Mouse (Mus musculus) thymus, postnatal 36 days (tissue): ENCODE results near the gene Myom3.

Experiments
- DNase-seq, 2 experiments: peaks; one replicate each; pipeline ENCODE4 v3.0.0; 2022; ENCODE audit warnings: mixed read lengths in 2 of 2

The Myom3 gene

GRCm38 (mm10) chr4:135856223-135857091 is 96.9 kb downstream of the Myom3 start:
- DNase-seq: peak; percentile 43 to 67

- DNase-seq: no peak
Measured at GRCm38 (mm10) chr4:135857597-135858186, 98.2 kb downstream of the Myom3 start.
